ENCODE assay signal across 21 mouse cellular contexts in the genomic region with DNA sequence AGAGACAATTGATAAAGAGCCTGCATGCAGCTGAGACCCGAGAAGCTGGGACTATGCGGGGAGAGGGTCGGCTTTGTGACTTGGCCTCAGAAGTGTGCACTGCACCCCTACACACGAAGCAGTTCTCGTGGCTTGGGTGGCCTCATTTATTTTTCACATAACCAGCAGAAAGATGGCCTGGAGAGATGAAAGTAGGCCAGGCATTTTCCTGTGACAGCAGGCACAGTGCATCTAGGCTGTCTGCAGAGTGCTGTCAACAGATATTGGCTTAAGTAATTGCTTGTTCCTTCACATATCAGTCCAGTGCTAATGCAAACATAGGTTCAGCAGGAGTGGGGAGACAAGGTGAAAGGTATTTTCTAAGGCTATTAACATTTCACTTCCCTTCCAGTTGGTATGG.
DNase-seq lines count a peak whose midpoint lies in the region; ATAC-seq and TF ChIP-seq lines count a peak whose summit lies in the region.
"Had no signal": no experiment of that assay in that cellular context is flagged by ENCODE, and none has a peak within 500 bp of the region (broad histone marks: within the 10 kb centered on the region; RNA-seq: fewer than 3 reads in every experiment).

No protein-coding gene starts in this region.

- 52% methylated on average over 5 of the region's 5 CpGs for WGBS in hindbrain, embryonic 16.5 days
- WGBS in hindbrain, embryonic 10.5 days = 73% methylated on average over 5 of the region's 5 CpGs
- WGBS in cerebellum, adult 2 months = 29% methylated on average over 5 of the region's 5 CpGs

- no peaks in the 10 kb centered on the region for H3K4me1 ChIP-seq in hindbrain, embryonic 16.5 days (ENCODE audit: control insufficient read depth, insufficient read depth, low read depth, low read length)
- H3K4me1 ChIP-seq in hindbrain, embryonic 10.5 days (replicated peaks) = no peaks in the 10 kb centered on the region
- H3K4me1 ChIP-seq in cerebellum, adult 2 months (ENCODE audit: control insufficient read depth, insufficient read depth, low read length) = peaks cover 8% of the 10 kb centered on the region; the same call in 1 of the 2 replicates
- H3K4me1 ChIP-seq: embryonic facial prominence, embryonic 15.5 days; hindbrain, embryonic 13.5 days; kidney, embryonic 15.5 days; limb, embryonic 13.5 days; liver, embryonic 13.5 days; neural tube, embryonic 15.5 days had no signal

- no peak for TF ChIP-seq POLR2A in cerebellum, adult 2 months (IDR thresholded peaks at IDR 0.05; ENCODE audit: borderline replicate concordance, insufficient read depth, low read length)

- ATAC-seq in hindbrain, embryonic 16.5 days = 0 out of 2 replicates have a peak, but pooled peaks have one; percentile 54
- no peak for ATAC-seq in erythroid progenitor cell, adult 5-6 weeks (replicated peaks; ENCODE audit: low FRiP score, poor library complexity, severe bottlenecking)
- ATAC-seq: intestine, embryonic 16.5 days had no signal

- H3K4me2 ChIP-seq in hindbrain, embryonic 16.5 days (ENCODE audit: low read length) = no peak overlapping the region
- H3K4me2 ChIP-seq: embryonic facial prominence, embryonic 15.5 days; heart, embryonic 12.5 days; hindbrain, embryonic 13.5 days; kidney, embryonic 15.5 days; limb, embryonic 13.5 days; liver, embryonic 13.5 days; lung, embryonic 14.5 days; neural tube, embryonic 15.5 days had no signal

- no peak overlapping the region for H3K27ac ChIP-seq in hindbrain, embryonic 16.5 days (ENCODE audit: low read depth, low read length)
- no peak overlapping the region for H3K27ac ChIP-seq in hindbrain, embryonic 10.5 days
- no peak overlapping the region for H3K27ac ChIP-seq in cerebellum, adult 2 months (ENCODE audit: insufficient read depth, low read length)
- H3K27ac ChIP-seq: embryonic facial prominence, embryonic 15.5 days; hindbrain, embryonic 13.5 days; kidney, embryonic 15.5 days; limb, embryonic 13.5 days; liver, embryonic 13.5 days; neural tube, embryonic 15.5 days had no signal

- no peaks in the 10 kb centered on the region for H3K9me3 ChIP-seq in hindbrain, embryonic 16.5 days (ENCODE audit: control insufficient read depth, low read length)
- no peaks in the 10 kb centered on the region for H3K9me3 ChIP-seq in hindbrain, embryonic 10.5 days
- H3K9me3 ChIP-seq: embryonic facial prominence, embryonic 15.5 days; heart, embryonic 12.5 days; hindbrain, embryonic 13.5 days; kidney, embryonic 15.5 days; limb, embryonic 13.5 days; liver, embryonic 13.5 days; neural tube, embryonic 15.5 days had no signal

- H3K4me3 ChIP-seq in hindbrain, embryonic 16.5 days (ENCODE audit: low read length) = no peak overlapping the region
- H3K4me3 ChIP-seq in hindbrain, embryonic 10.5 days = no peak overlapping the region
- no peak overlapping the region for H3K4me3 ChIP-seq in cerebellum, adult 2 months (replicated peaks; ENCODE audit: insufficient read depth, low read depth, low read length)
- H3K4me3 ChIP-seq: embryonic facial prominence, embryonic 15.5 days; heart, embryonic 12.5 days; hindbrain, embryonic 13.5 days; kidney, embryonic 15.5 days; limb, embryonic 13.5 days; liver, embryonic 13.5 days; myocyte; neural tube, embryonic 15.5 days had no signal

- no peak for DNase-seq in hindbrain, embryonic 10.5 days (ENCODE audit: low spot score)
- peak; percentile 3 for DNase-seq in cerebellum, adult 11 months
- DNase-seq in cerebellum, adult 2 months = peak; percentile 27 to 55
- peak; percentile 15 to 27 for DNase-seq in cerebellum, postnatal 36 days
- no peak for DNase-seq in layer of hippocampus, adult 11-12 months (ENCODE audit: low spot score)
- DNase-seq: heart, adult 11 months; heart, postnatal 14 days; liver, embryonic 13.5 days; lung, embryonic 14.5 days; lung, postnatal 4 days; right cerebral cortex, postnatal 4 days had no signal

- no peak for TF ChIP-seq CTCF in cerebellum, adult 2 months (IDR thresholded peaks at IDR 0.05; ENCODE audit: borderline replicate concordance, insufficient read depth, low read depth, low read length)

- no peaks in the 10 kb centered on the region for H3K27me3 ChIP-seq in hindbrain, embryonic 16.5 days (replicated peaks; ENCODE audit: control insufficient read depth, insufficient read depth, low read length)
- H3K27me3 ChIP-seq in hindbrain, embryonic 10.5 days (ENCODE audit: insufficient read depth, poor library complexity, severe bottlenecking) = no peaks in the 10 kb centered on the region
- no peaks in the 10 kb centered on the region for H3K27me3 ChIP-seq in cerebellum, adult 2 months (ENCODE audit: control insufficient read depth, insufficient read depth, low read length)
- H3K27me3 ChIP-seq: embryonic facial prominence, embryonic 15.5 days; heart, embryonic 12.5 days; hindbrain, embryonic 13.5 days; kidney, embryonic 15.5 days; limb, embryonic 13.5 days; liver, embryonic 13.5 days; neural tube, embryonic 15.5 days had no signal

- no peak overlapping the region for H3K9ac ChIP-seq in hindbrain, embryonic 16.5 days (ENCODE audit: low read depth, low read length)
- H3K9ac ChIP-seq: embryonic facial prominence, embryonic 15.5 days; heart, embryonic 12.5 days; hindbrain, embryonic 13.5 days; kidney, embryonic 15.5 days; limb, embryonic 13.5 days; liver, embryonic 13.5 days; lung, embryonic 14.5 days; neural tube, embryonic 15.5 days had no signal

- H3K36me3 ChIP-seq in hindbrain, embryonic 16.5 days (ENCODE audit: control insufficient read depth, insufficient read depth, low read length) = no peaks in the 10 kb centered on the region
- H3K36me3 ChIP-seq in hindbrain, embryonic 10.5 days = no peaks in the 10 kb centered on the region
- H3K36me3 ChIP-seq: embryonic facial prominence, embryonic 15.5 days; heart, embryonic 12.5 days; hindbrain, embryonic 13.5 days; kidney, embryonic 15.5 days; limb, embryonic 13.5 days; liver, embryonic 13.5 days; neural tube, embryonic 15.5 days had no signal

Comparison
In these comparisons a context has a peak if more than half of its experiments do, and no peak if none do; other contexts are left out.
1. DNase-seq: peak in cerebellum, adult 11 months (single experiment), cerebellum, adult 2 months (2 of 2) and cerebellum, postnatal 36 days (2 of 2); none in hindbrain, embryonic 10.5 days (single experiment) and layer of hippocampus, adult 11-12 months (single experiment).